Mouse (Mus musculus): Measurements from ENCODE around the gene Mier2.

Mier2 gene

GRCm38 (mm10) chr10:79574350-79574749 lies 19.4 kb upstream of the Mier2 start:
- DNase-seq, result no peak

GRCm38 (mm10) chr10:79573611-79574010 lies 18.6 kb upstream of the Mier2 start:
- no peak for DNase-seq

DNA sequence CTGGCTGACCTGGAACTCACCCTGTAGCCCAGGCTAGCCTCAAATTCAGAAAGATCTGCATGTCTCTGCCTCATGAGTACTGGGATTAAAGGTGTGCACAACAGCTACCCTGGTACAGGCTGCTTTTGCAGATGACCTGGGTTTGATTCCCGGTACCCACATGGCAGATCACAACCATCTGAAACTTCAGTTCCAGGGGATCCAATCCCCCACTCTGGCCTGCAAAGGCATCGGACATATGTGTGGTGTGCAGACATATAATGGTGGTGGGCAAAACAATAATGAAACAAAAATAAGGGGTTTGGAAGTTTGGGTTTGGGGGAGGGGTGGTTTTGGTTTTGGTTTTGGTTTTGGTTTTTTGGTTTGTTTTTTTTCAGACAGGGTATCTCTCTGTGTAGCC lies 16.3 kb upstream of the Mier2 start:
- DNase-seq, result no peak

DNA sequence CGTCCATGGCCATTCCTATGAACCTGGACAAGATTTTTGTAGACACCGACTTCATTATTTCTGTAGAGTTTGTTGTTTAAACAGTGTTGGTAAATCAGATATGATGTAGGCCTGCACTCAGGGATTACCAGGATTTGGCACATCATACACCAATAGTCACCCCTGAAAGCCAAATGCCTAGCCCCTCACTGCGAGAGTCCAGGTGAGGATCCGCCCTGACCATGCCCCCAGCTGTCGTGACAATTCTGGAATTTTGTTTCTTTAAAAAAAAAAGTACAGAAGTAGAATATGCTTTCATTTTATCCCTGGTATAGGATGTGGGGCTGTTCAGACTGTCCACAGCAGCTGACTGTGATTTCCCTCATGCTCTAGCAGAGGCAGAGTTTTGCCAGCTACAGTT lies 14.9 kb upstream of the Mier2 start:
- DNase-seq, result no peak

- DNase-seq, result no peak
Measured at GRCm38 (mm10) chr10:79559716-79560115, 4.7 kb upstream of the Mier2 start.

- DNase-seq, result no peak
Measured at GRCm38 (mm10) chr10:79557496-79557895, 2.5 kb upstream of the Mier2 start.

- no peak for DNase-seq
Measured at GRCm38 (mm10) chr10:79556951-79557350, 2.0 kb upstream of the Mier2 start.

DNA sequence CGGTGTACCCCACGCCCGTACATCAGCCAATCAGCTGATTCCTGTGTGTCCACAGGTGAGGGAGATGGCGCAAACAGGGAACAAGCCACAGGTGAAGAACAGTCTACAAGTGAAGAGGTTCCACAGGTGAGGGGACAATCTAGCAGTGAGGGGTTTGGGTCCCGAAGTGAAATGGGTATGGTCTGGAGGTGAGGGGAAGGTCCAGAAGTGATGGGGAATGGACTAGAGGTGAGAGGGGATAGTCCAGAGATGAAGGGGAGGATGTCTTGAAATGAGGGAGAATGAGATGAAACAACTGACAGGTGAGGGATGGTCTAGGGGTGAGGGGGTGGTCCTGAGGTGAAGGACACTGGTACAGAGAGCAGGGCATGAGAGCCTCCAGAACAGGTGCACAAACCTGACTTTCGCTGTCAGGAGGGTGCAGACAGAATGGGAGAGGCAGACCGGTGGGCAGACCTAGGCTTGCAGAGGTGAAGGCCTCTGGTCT lies 282 bp upstream of the Mier2 start:
- DNase-seq, result no peak

DNA sequence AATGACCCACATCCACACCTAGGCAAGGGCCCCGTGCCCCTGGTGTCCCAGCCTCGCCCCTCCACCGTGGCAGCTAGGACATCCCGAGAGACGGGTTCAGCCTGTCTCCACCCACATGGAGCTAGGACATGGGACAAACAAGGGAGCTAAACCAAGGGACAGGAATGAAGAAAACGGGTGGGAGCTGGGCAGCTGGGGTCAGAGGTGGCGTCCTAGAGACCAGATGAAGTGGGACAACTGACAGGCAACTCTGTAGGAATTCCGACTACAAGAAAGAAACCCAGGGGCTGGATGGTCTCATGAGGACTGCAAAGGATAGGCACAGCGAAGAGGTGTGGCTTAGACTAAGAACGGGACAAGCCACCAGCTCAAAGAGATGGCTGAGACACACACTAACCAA lies 1.3 kb downstream of the Mier2 start:
- DNase-seq, result no peak

DNA sequence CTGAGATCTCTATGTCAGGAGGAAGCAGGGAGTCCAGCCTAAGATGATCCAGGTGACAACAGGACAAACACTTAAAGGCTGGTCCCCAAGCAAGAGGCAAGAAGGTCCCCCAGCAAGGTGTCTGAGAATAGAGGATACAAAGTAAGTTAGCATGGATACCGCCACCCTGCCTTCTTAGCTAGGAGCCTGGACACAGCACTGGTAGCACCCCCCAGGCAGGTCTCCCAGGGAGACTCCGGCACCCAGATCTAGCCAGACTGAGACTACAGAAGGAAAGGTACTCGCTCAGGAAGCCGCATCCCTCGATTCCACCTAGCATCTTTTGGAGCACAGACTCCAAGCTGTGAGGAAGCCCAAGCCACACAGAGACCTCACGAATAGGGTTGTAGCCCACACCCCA lies 1.8 kb downstream of the Mier2 start:
- no peak for DNase-seq

DNA sequence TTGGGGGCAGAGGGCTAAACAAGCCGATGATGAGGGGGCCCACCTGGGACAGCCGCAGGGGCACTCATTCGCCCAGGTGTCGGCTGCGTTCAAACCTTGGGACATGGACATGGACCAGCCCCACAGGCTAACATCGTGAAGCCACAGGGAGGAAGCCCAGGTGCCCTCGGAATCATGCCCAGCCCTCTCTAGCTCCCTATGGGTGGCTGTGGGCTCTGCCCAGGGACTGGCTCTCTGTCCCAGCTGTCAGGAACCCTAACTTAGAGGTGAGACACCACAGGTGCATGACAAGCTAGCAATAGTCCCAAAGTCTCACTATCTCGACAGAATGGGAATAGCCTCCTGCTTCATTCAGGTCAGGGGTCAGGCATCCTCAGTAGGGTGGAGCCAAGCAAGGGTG lies 2.5 kb downstream of the Mier2 start:
- DNase-seq, result no peak

- no peak for DNase-seq
Measured at GRCm38 (mm10) chr10:79550366-79550765, 4.6 kb downstream of the Mier2 start.

GRCm38 (mm10) chr10:79548971-79549723 lies 5.9 kb downstream of the Mier2 start:
- DNase-seq, result no peak

- DNase-seq, result no peak
Measured at GRCm38 (mm10) chr10:79548546-79548945, 6.5 kb downstream of the Mier2 start.

- DNase-seq, result no peak
Measured at GRCm38 (mm10) chr10:79547148-79547675, 7.8 kb downstream of the Mier2 start.

- no peak for DNase-seq
Measured at GRCm38 (mm10) chr10:79546483-79546882, 8.5 kb downstream of the Mier2 start.

DNA sequence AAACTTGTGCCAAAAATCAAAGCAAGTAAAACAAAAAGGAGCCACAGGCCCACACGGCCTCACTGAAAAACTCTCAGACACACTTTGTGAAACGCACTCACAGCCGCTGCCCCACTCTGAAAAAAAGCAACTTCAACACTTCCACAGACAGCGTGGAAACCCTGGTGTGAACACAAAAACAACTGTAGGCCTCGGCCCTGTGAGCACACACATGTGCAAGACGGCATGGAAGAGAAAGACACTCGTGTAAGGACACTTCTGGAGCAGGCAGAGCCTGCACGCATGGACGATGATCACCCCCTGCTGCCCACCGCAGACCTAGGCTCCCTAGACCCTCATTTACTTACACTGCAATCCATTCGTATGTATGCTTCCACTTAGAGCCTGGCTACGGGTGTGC lies 9.1 kb downstream of the Mier2 start:
- DNase-seq, result no peak

GRCm38 (mm10) chr10:79544631-79545030 lies 10.4 kb downstream of the Mier2 start:
- no peak for DNase-seq

DNA sequence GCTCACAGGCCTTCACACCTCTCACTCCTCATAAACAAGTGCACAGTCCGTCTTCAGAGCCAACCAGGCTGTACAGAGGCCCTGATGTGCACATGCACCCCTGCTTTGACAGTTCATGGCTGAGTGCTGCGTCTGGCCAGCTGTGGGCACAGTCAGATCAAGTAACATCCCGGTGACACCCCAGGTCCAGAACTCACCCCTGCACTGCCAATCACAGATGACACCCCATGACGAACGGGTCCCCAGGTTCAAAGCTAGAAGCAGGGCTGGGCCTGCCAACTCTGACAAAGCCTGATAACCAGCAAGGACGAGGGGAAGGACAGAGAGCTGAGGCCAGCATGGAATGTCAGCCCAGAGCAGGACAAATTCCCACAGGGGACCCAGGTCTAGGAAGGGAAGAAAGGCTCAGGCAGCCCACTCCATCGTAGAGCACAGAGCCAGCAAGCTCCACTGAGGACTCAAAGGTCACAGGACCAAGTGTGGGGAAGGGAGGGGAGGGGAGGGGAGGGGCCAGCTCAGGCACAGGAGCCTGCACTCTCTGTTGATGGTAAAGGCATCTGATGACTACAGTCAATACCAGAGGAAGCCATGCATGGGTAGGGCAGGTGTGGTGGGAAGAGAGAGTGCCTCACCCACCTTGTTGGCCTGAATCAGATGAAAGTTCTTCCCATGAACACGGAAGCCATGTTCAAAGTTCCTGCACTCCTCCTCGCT lies 11.0 kb downstream of the Mier2 start:
- no peak for DNase-seq

DNA sequence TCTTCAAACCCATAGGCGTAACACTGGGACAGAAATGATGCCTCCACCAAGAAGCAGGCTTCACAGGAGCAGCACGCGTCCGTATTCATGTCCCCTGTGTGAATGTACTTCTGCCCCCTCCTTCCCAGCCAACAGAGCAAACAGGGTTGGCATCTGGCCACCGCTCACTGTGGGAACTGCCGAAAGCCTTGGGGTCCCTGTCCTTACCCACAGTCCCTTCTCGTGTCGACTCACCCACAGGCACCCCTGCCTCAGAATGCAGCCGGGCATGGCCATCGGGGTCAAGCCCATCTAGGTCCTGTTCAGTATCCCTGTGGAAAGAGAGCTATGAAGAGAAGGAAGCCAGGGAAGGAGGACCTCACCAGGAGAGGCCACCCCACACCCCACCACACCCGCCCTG lies 12.8 kb downstream of the Mier2 start:
- DNase-seq, result no peak

DNA sequence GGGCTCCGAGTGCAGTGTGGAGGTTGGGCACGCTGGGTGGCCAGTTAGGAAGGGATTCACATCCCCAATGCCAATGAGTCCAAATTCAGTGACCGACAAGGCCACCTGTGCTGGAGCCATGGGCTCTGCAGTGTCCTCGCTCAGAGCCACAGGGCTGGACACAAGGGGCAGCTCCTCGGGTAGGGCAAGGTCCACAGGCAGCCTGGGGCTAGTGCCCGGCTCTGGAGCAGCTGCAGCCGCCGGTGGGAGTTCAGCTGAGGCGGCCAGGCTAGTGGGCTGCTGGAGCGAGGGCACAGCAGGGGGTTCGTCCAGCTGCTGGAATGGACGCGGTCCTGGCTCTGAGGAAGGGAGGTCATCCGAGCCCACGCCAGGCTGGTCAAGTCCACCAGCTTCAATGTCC lies 13.5 kb downstream of the Mier2 start:
- DNase-seq, result peak; percentile 57

DNA sequence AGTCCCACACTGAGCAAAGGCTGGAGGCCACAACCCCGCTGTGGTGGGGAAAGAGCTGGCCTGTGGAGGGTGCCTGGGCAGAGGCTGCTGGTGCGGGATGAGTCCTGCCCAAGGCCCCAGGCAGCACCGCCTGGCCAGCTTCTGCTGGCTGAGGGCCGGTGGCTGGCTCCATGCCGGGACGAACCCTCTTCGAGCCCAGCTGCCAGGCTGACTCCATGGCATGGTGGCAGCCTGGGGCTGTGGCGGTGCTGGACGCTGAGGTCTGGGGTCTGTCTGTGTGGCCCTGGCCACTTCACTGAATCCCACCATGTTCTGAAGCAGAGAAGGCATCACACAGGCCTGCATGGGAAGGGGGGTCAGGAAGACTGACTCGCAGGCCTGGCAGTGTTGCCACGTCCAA lies 14.3 kb downstream of the Mier2 start:
- DNase-seq, result no peak

DNA sequence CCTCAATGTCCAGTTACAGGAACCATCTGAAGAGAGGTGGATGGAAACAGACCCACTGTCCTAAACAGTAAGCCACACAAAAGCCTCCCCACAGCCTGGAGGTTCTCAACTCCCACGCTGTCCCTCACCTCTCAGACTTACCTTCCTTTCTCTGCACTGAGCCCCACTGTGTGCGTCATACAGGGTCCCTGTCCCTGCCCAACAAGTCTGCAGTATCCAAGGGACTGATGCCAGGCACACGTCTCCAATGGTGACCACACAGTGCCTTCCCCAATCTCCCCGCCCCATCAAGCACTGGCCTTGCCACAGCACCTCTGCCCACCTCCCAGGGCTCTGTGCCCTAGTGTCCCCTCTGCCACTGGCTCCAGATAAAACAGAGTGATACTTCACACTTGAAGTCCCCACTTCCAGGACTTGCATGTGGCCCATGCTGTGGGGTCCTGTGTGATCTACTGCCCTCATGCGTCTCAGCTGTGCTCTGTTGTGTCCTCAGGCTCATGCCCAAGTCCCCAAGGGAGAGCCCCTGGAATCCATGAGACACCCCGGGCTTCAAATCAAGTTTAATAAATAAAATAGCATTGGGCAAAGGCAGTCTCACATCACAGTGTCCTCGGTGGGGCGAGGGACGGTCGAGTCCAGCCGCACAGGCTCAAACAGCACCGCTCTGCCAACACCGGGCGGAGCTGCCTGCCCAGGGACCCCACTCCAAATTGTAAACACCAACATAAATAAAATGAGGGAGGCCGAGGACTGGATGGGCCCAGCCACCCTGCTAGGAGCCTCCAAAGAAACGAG lies 15.1 kb downstream of the Mier2 start:
- DNase-seq, result no peak
